Mouse (Mus musculus) stomach, postnatal 0 days (tissue): ENCODE measurements around the gene Gli2. TPM values are rescaled to one million over a fixed set of nuclear protein-coding genes. Genes with fewer than 3 reads are reported as not detected.
A peak's percentile ranks its signal among the peaks of the same experiment; 100 is the strongest.

Experiments
- ATAC-seq: fragments of 200-750 bp; cut with Nextera tagmentation; 2 replicates; pipeline ENCODE4 v1.8.0; 2017; ENCODE audit not compliant: low FRiP score, low TSS enrichment
- DNase-seq: peaks from one replicate; pipeline ENCODE4 v3.0.0-alpha.2; 2016; ENCODE audit warnings: low spot score
- H3K27ac ChIP-seq: fragments of 300-500 bp; sonication (generic); replicated peaks from 2 replicates; pipeline ENCODE4 v1.5.1; 2014; ENCODE audit warnings: mild to moderate bottlenecking, control low read depth
- H3K27me3 ChIP-seq: fragments of 300-500 bp; sonication (generic); 2 replicates; pipeline ENCODE4 v1.6.1; 2014; ENCODE audit warnings: low read length; ENCODE audit not compliant: control insufficient read depth, insufficient read depth
- H3K36me3 ChIP-seq: fragments of 300-500 bp; sonication (generic); 2 replicates; pipeline ENCODE4 v1.6.1; 2014; ENCODE audit warnings: low read length, mixed read lengths; ENCODE audit not compliant: control insufficient read depth, insufficient read depth
- H3K4me1 ChIP-seq: fragments of 300-500 bp; sonication (generic); replicated peaks from 2 replicates; pipeline ENCODE4 v1.6.1; 2014; ENCODE audit warnings: antibody characterized with exemption; ENCODE audit not compliant: control insufficient read depth, insufficient read depth
- H3K4me2 ChIP-seq: fragments of 300-500 bp; sonication (generic); replicated peaks from 2 replicates; pipeline ENCODE4 v1.6.1; 2014; ENCODE audit warnings: low read depth, mild to moderate bottlenecking, control low read depth, moderate library complexity
- H3K4me3 ChIP-seq: fragments of 300-500 bp; sonication (generic); 2 replicates; pipeline ENCODE4 v1.5.1; 2014; ENCODE audit warnings: low read depth, low read length, control low read depth
- H3K9ac ChIP-seq: fragments of 300-500 bp; sonication (generic); 2 replicates; pipeline ENCODE4 v1.6.1; 2014; ENCODE audit warnings: mild to moderate bottlenecking, low read length, control low read depth, mixed read lengths
- H3K9me3 ChIP-seq: fragments of 300-500 bp; sonication (generic); 2 replicates; pipeline ENCODE4 v1.6.1; 2016; ENCODE audit warnings: low read length; ENCODE audit not compliant: control insufficient read depth
- CTCF ChIP-seq: IDR thresholded peaks from 2 replicates; pipeline ENCODE4 v1.5.1; 2016; ENCODE audit warnings: antibody characterized with exemption, low read depth, mild to moderate bottlenecking, moderate library complexity
- EP300 ChIP-seq: optimal IDR thresholded peaks from 2 replicates; pipeline ENCODE3; 2016; ENCODE audit warnings: antibody characterized with exemption
- WGBS: fragments of 180-500 bp; shearing (Covaris S2); extraction: QIAGEN DNeasy Blood & Tissue Kit; methylation state at CpG from one replicate; pipeline ENCODE4 v1.1.7; 2014; 5-methylcytosine and 5-hydroxymethylcytosine counted together
- polyA plus RNA-seq: library from polyadenylated mRNA; unstranded; fragments of >200 nt; fragmentation: Nextera tagmentation; extraction: Ambion mirVana; gene quantifications from 2 replicates; pipeline ENCODE4 v1.2.1, GENCODE M21; 2015

Gli2 gene
- polyA plus RNA-seq, 1 experiment from 2014 or later = 2.0 TPM

DNA sequence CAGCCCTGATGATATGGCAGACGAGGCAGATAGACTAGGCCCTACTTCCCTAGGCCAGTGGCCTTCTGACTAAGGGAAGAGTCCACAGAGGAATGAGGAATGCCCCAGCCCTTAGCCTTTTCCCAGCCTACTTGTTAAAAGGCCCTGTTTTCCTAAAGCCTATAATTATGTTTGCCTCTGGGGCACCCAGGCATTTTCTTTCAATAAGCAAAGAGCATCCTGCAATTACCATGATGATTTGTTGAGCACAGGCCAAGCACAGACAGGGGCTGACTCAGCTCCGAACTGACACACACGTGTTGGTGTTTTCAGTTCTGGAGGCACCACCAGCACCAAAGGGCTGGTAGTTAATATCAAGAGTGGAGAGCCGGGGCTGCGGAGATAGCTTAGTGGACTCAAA, 162.0 kb downstream of the Gli2 start:
- no peak overlapping the region for H3K4me3 ChIP-seq
- no peak overlapping the region for H3K27ac ChIP-seq
- H3K27me3 ChIP-seq = no peaks in the 10 kb centered on the region
- no peak for TF ChIP-seq CTCF
- TF ChIP-seq EP300 = no peak
- H3K36me3 ChIP-seq = no peaks in the 10 kb centered on the region
- ATAC-seq (no peak), DNase-seq (no peak)
- H3K9me3 ChIP-seq = no peaks in the 10 kb centered on the region
- no peak overlapping the region for H3K4me2 ChIP-seq
- no peaks in the 10 kb centered on the region for H3K4me1 ChIP-seq
- H3K9ac ChIP-seq = no peak overlapping the region
- WGBS = 74% methylated on average over 5 of the region's 5 CpGs

DNA sequence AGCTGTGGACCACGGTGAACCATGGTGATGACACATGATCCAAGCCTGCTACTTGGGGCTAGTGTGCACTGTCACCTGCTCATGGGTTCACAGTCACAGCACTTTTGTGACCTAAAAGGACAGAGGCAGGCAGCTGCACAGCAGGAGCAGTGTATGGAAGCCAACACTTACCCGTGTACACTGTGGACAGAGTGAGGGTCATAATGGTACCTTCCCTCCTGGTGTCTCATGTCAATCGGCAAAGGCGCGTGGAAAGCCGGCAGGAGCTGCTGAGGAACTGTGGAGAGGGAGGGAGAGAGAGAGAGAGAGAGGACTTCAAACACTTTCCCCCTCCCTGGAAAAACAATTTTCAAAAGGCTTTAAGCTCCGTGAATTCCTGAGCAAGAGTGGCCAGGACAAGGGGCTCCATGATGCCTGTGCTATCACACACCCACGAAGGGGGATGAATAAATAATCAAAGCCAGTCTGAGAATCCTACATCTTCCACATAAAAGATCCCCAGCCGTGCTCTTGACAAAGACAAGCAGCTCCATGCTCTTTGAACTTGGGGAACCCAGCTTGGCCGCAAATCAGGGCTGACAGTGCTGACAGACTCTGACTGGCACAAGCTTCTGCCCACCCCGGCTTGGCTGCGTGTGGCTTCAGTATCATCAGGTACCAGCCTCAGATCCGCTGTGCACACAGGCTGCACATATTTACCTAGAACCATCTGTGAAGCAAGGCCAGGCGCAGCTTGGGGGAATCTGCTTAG, 163.1 kb downstream of the Gli2 start:
- no peak overlapping the region for H3K4me2 ChIP-seq

DNA sequence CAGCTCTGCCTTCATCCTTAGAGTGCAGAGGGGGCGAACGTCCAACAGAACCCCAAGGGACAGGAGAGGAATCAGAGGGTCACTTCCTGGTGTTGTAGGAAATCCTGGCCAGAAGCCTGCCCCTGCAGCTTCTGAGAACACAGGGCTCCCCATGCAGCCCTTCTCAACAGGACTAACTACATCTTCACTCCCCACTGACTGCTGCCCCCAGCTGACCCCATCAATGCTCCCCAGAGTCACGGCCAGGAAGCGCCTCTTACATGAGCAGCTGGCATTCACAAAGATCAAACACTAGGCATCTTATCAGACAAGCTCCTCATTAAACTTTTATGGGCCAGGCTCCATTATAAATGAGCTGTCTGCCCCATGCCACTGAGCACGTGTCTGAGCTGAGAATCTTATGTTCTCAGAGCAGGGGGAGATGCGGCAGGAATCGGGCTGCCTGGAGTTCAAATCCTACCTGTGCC, 172.6 kb downstream of the Gli2 start:
- Histone ChIP-seq H3K4me2 (no peak overlapping the region), H3K9ac (no peak overlapping the region), H3K4me3 (no peak overlapping the region), H3K4me1 (no peaks in the 10 kb centered on the region; the same call in 1 of the 2 replicates), H3K36me3 (no peaks in the 10 kb centered on the region), H3K9me3 (no peaks in the 10 kb centered on the region), H3K27ac (no peak overlapping the region), H3K27me3 (no peaks in the 10 kb centered on the region)
- ATAC-seq = no peak
- no peak for TF ChIP-seq CTCF
- no peak for TF ChIP-seq EP300
- no peak for DNase-seq
- 60% methylated on average over 7 of the region's 7 CpGs for WGBS

More for the DNA sequence above, 163.1 kb downstream of the Gli2 start:
- DNase-seq = no peak
- H3K36me3 ChIP-seq = no peaks in the 10 kb centered on the region
- H3K27me3 ChIP-seq = no peaks in the 10 kb centered on the region
- no peak overlapping the region for H3K9ac ChIP-seq
- H3K4me3 ChIP-seq = no peak overlapping the region
- H3K4me1 ChIP-seq = no peaks in the 10 kb centered on the region
- no peak for TF ChIP-seq EP300
- no peak for TF ChIP-seq CTCF
- no peak for ATAC-seq
- 55% methylated on average over 14 of the region's 14 CpGs for WGBS
- H3K9me3 ChIP-seq = no peaks in the 10 kb centered on the region
- H3K27ac ChIP-seq = no peak overlapping the region

DNA sequence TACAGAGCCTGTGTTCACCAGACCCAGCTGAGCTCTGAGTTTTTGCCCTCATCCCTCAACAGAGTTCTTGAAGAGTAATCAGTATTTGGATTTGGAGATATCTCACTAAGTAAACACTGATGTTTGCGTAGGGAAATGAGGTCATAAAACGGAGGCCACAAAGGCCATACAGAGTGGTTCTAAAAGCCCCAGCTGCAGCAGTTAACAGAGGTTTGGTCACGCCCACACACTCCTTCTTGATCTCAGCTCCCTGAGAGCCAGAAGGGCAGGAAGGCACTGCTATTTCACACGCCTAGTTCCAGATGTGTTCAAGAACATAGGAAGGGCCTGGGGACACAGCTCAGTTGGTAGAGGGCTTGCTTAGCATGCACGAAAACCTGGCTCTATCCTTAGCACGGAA, 175.1 kb downstream of the Gli2 start:
- no peaks in the 10 kb centered on the region for H3K27me3 ChIP-seq
- H3K9ac ChIP-seq = no peak overlapping the region
- H3K36me3 ChIP-seq = no peaks in the 10 kb centered on the region
- no peaks in the 10 kb centered on the region for H3K9me3 ChIP-seq
- H3K27ac ChIP-seq = no peak overlapping the region
- H3K4me1 ChIP-seq = no peaks in the 10 kb centered on the region; the same call in 1 of the 2 replicates
- no peak overlapping the region for H3K4me3 ChIP-seq
- peak; percentile 75 for ATAC-seq
- WGBS = 34% methylated on average over 6 of the region's 6 CpGs
- DNase-seq = peak; percentile 36
- H3K4me2 ChIP-seq = no peak overlapping the region
- no peak for TF ChIP-seq EP300
- TF ChIP-seq CTCF = no peak

DNA sequence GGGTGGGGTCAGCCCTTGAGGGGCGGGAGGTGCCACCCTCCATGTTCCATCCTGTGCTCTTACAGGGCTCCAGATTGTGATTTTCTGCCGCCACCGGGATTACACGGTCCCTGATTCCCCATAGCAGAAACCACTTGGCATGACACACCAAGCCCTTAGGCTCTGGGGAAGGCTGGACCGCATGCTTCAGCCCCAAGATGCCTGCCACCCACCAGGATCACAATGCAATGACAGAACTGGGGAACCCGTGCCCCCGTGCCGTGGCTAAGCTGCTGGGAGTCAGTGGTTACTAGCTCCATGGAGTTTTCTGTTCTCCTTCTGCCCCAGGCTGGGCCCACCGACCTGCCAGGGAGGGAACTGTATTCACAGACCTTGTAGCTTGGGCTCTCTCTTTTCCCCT, 178.2 kb downstream of the Gli2 start:
- ATAC-seq = no peak
- Histone ChIP-seq H3K27ac (no peak overlapping the region), H3K27me3 (no peaks in the 10 kb centered on the region), H3K9ac (no peak overlapping the region), H3K4me2 (no peak overlapping the region), H3K4me3 (no peak overlapping the region), H3K4me1 (no peaks in the 10 kb centered on the region; the same call in 1 of the 2 replicates), H3K36me3 (no peaks in the 10 kb centered on the region), H3K9me3 (no peaks in the 10 kb centered on the region)
- DNase-seq = no peak
- WGBS = 81% methylated on average over 9 of the region's 9 CpGs
- no peak for TF ChIP-seq EP300
- TF ChIP-seq CTCF = no peak

DNA sequence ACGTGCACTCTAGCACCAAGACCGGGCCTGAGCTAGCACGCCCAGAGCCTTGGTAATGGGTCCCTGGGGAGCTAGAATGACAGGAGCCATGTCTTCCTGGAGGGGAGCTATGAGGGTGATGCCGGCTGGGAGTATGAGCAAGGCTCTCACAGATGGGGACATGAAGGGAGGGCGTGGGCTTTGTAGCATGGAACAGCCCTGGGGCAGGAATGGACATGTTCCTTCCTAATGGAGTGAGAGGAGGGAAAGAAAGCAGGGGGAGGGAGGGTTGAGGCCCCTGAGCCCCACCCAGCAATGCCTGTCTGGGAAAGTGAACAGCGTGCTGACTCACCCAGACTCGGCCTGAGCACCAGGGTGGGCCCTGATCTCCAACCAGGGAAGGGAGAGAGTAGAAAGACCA, 179.9 kb downstream of the Gli2 start:
- no peak for TF ChIP-seq EP300
- TF ChIP-seq CTCF = no peak
- no peak for DNase-seq
- Histone ChIP-seq H3K36me3 (no peaks in the 10 kb centered on the region), H3K9ac (no peak overlapping the region), H3K4me3 (no peak overlapping the region), H3K27me3 (no peaks in the 10 kb centered on the region), H3K27ac (0 out of 2 replicates have a peak overlapping the region, but pooled peaks have one; percentile 1), H3K4me1 (no peaks in the 10 kb centered on the region), H3K9me3 (no peaks in the 10 kb centered on the region), H3K4me2 (no peak overlapping the region)
- WGBS = 59% methylated on average over 7 of the region's 7 CpGs
- peak; percentile 63 for ATAC-seq
